ENCODE assay signal across 8 mouse cellular contexts in genomic region chr17:46728904-46729318, GRCm38 (mm10). TPM values are rescaled to one million over a fixed set of nuclear protein-coding genes. Genes with fewer than 3 reads are reported as not detected.
A peak's percentile ranks its signal among the peaks of the same experiment; 100 is the strongest.
DNase-seq lines count a peak whose midpoint lies in the region; ATAC-seq and TF ChIP-seq lines count a peak whose summit lies in the region.

Gene Gnmt, minus strand, starts transcription at chr17:46729168.

- no peaks in the 10 kb centered on the region for H3K9me3 ChIP-seq in hindbrain, embryonic 13.5 days
- H3K9me3 ChIP-seq in hindbrain, embryonic 11.5 days (ENCODE audit: control insufficient read depth, low read length), result no peaks in the 10 kb centered on the region
- H3K9me3 ChIP-seq in embryonic facial prominence, embryonic 13.5 days, result no peaks in the 10 kb centered on the region
- H3K9me3 ChIP-seq in kidney, embryonic 16.5 days (ENCODE audit: low read length), result no peaks in the 10 kb centered on the region

- DNase-seq in hindbrain, embryonic 11.5 days (ENCODE audit: low spot score), result no peak
- DNase-seq in lung, postnatal 10 days, result peak; percentile 59
- DNase-seq in right cerebral cortex, postnatal 36 days (ENCODE audit: low spot score in 2 of 2), result no peak
- no peak for DNase-seq in left cerebral cortex, adult 2 months (ENCODE audit: extremely low spot score in 1 of 2, low spot score in 2 of 2)
- no peak for DNase-seq in gastrocnemius, postnatal 14 days

- peaks cover 25% of the 10 kb centered on the region for H3K36me3 ChIP-seq in hindbrain, embryonic 13.5 days
- no peaks in the 10 kb centered on the region for H3K36me3 ChIP-seq in hindbrain, embryonic 11.5 days (ENCODE audit: control insufficient read depth, insufficient read depth, low read length)
- peaks cover 24% of the 10 kb centered on the region for H3K36me3 ChIP-seq in embryonic facial prominence, embryonic 13.5 days
- H3K36me3 ChIP-seq in kidney, embryonic 16.5 days (ENCODE audit: insufficient read depth, low read length), result peaks cover 8% of the 10 kb centered on the region; the same call in 1 of the 2 replicates

- WGBS in hindbrain, embryonic 13.5 days, result 19% methylated on average over 24 of the region's 24 CpGs
- WGBS in hindbrain, embryonic 11.5 days, result 20% methylated on average over 24 of the region's 24 CpGs
- WGBS in embryonic facial prominence, embryonic 13.5 days, result 16% methylated on average over 24 of the region's 24 CpGs
- 15% methylated on average over 24 of the region's 24 CpGs for WGBS in kidney, embryonic 16.5 days

- H3K4me2 ChIP-seq in hindbrain, embryonic 13.5 days, result peak within 1 kb of the TSS; percentile 15; the same call in 1 of the 2 replicates
- H3K4me2 ChIP-seq in hindbrain, embryonic 11.5 days (replicated peaks; ENCODE audit: low read depth, low read length), result no peak within 1 kb of the TSS
- peak within 1 kb of the TSS; percentile 49 for H3K4me2 ChIP-seq in embryonic facial prominence, embryonic 13.5 days
- H3K4me2 ChIP-seq in kidney, embryonic 16.5 days (replicated peaks; ENCODE audit: low read depth, low read length), result peak within 1 kb of the TSS; percentile 42

- intact Hi-C loops in left cerebral cortex, adult 2 months (cut with DNase I), result no loop called here
- intact Hi-C loops in gastrocnemius, postnatal 14 days (cut with DNase I; ENCODE audit: low total_unique reads), result loop anchor here (5.0 kb wide), 1 partner anchor 202 kb away; no protein-coding TSS in a partner anchor

- H3K4me1 ChIP-seq in hindbrain, embryonic 13.5 days (replicated peaks), result 0 out of 2 replicates have a peak, but pooled peaks cover 4% of the 10 kb centered on the region
- H3K4me1 ChIP-seq in hindbrain, embryonic 11.5 days (replicated peaks; ENCODE audit: control insufficient read depth, insufficient read depth, low read length), result no peaks in the 10 kb centered on the region
- H3K4me1 ChIP-seq in embryonic facial prominence, embryonic 13.5 days, result peaks cover 6% of the 10 kb centered on the region; the same call in 1 of the 2 replicates
- H3K4me1 ChIP-seq in kidney, embryonic 16.5 days (ENCODE audit: insufficient read depth, low read length), result 0 out of 2 replicates have a peak, but pooled peaks cover 4% of the 10 kb centered on the region

- ATAC-seq in hindbrain, embryonic 13.5 days (ENCODE audit: low FRiP score), result no peak
- ATAC-seq in hindbrain, embryonic 11.5 days (ENCODE audit: low FRiP score), result no peak
- no peak for ATAC-seq in embryonic facial prominence, embryonic 13.5 days (ENCODE audit: insufficient number of reproducible peaks, insufficient read depth, low FRiP score, low TSS enrichment, low read depth)
- peak; percentile 79 for ATAC-seq in kidney, embryonic 16.5 days (ENCODE audit: low FRiP score, low TSS enrichment)

- no peak within 1 kb of the TSS for H3K4me3 ChIP-seq in hindbrain, embryonic 13.5 days
- no peak within 1 kb of the TSS for H3K4me3 ChIP-seq in hindbrain, embryonic 11.5 days (ENCODE audit: low read depth, low read length)
- H3K4me3 ChIP-seq in embryonic facial prominence, embryonic 13.5 days, result peak within 1 kb of the TSS; percentile 14
- peak within 1 kb of the TSS; percentile 25 for H3K4me3 ChIP-seq in kidney, embryonic 16.5 days (ENCODE audit: low read length)
- H3K4me3 ChIP-seq in left cerebral cortex, adult 2 months, result no peak within 1 kb of the TSS

- H3K27me3 ChIP-seq in hindbrain, embryonic 13.5 days, result peaks cover 21% of the 10 kb centered on the region
- H3K27me3 ChIP-seq in hindbrain, embryonic 11.5 days (ENCODE audit: control insufficient read depth, insufficient read depth, low read length), result peaks cover 9% of the 10 kb centered on the region
- H3K27me3 ChIP-seq in embryonic facial prominence, embryonic 13.5 days, result peaks cover 24% of the 10 kb centered on the region
- 0 out of 2 replicates have a peak, but pooled peaks cover 6% of the 10 kb centered on the region for H3K27me3 ChIP-seq in kidney, embryonic 16.5 days (ENCODE audit: insufficient read depth, low read length)

- H3K27ac ChIP-seq in hindbrain, embryonic 13.5 days, result no peak within 1 kb of the TSS
- H3K27ac ChIP-seq in hindbrain, embryonic 11.5 days (ENCODE audit: low read depth, low read length), result no peak within 1 kb of the TSS
- no peak within 1 kb of the TSS for H3K27ac ChIP-seq in embryonic facial prominence, embryonic 13.5 days
- no peak within 1 kb of the TSS for H3K27ac ChIP-seq in kidney, embryonic 16.5 days (ENCODE audit: low read length)
- no peak within 1 kb of the TSS for H3K27ac ChIP-seq in left cerebral cortex, adult 2 months

- TF ChIP-seq CTCF in left cerebral cortex, adult 2 months (IDR thresholded peaks at IDR 0.05), result no peak

- H3K9ac ChIP-seq in hindbrain, embryonic 13.5 days, result peak within 1 kb of the TSS; percentile 39; the same call in 1 of the 2 replicates
- H3K9ac ChIP-seq in hindbrain, embryonic 11.5 days (ENCODE audit: low read depth, low read length), result no peak within 1 kb of the TSS
- H3K9ac ChIP-seq in embryonic facial prominence, embryonic 13.5 days, result 0 out of 2 replicates have a peak within 1 kb of the TSS, but pooled peaks have one; percentile 53
- H3K9ac ChIP-seq in kidney, embryonic 16.5 days (replicated peaks; ENCODE audit: low read length), result peak within 1 kb of the TSS; percentile 31; the same call in 1 of the 2 replicates

RNA-seq across cellular contexts. Expression of gene Gnmt, which starts in this region (rescaled TPM):
- polyA plus RNA-seq in hindbrain, embryonic 13.5 days (2015; fragmentation: Nextera tagmentation; extraction: Ambion mirVana), result 0.90 and 1.5 TPM in 2 replicates
- polyA plus RNA-seq in hindbrain, embryonic 11.5 days (2014; fragmentation: Nextera tagmentation; extraction: Ambion mirVana), result 0.40 and 0.48 TPM in 2 replicates
- polyA plus RNA-seq in embryonic facial prominence, embryonic 13.5 days (2015; fragmentation: Nextera tagmentation; extraction: Ambion mirVana), result 0.34 and 1.8 TPM in 2 replicates
- polyA plus RNA-seq in kidney, embryonic 16.5 days (2015; fragmentation: Nextera tagmentation; extraction: Ambion mirVana), result 2.4 and 2.7 TPM in 2 replicates
- total RNA-seq in left cerebral cortex, adult 2 months (2021), result 1 to 10 TPM in 1 of 2 experiments, under 1 TPM in 1; 0.70 to 2.1 TPM
- under 1 TPM; 0.41 to 0.75 TPM for total RNA-seq in gastrocnemius, postnatal 14 days (2021)

Comparison
In these comparisons a context has a peak if more than half of its experiments do, and no peak if none do; other contexts are left out.
1. H3K4me3 ChIP-seq: peak in embryonic facial prominence, embryonic 13.5 days (single experiment) and kidney, embryonic 16.5 days (single experiment); none in hindbrain, embryonic 13.5 days (single experiment), hindbrain, embryonic 11.5 days (single experiment) and left cerebral cortex, adult 2 months (single experiment).